Mouse (Mus musculus) granulocyte monocyte progenitor cell, adult 5-6 weeks (primary cell): ENCODE measurements around the gene Gm21497. TPM values are rescaled to one million over a fixed set of nuclear protein-coding genes. Genes with fewer than 3 reads are reported as not detected.
"Not testable (repeated sequence)": the region's sequence is repeated elsewhere in the genome, so short reads cannot be mapped to it uniquely, and the experiment has no call there.

Experiments
- ATAC-seq: replicated peaks from 2 replicates; pipeline ENCODE4 v1.8.0; 2016; ENCODE audit warnings: mild to moderate bottlenecking, moderate TSS enrichment, inconsistent platforms; ENCODE audit not compliant: poor library complexity, severe bottlenecking
- total RNA-seq, 2 experiments: library from RNA; stranded (forward) in 1 of 2; stranded (reverse) in 1 of 2; fragments of 200-712, 200-1000 nt in 1 of 2; fragments of >200 nt in 1 of 2; fragmentation: Nextera tagmentation in 1 of 2; gene quantifications; 2 replicates each; pipeline ENCODE4 v1.2.3; 2014 to 2017

The Gm21497 gene
- total RNA-seq (2014; fragmentation: Nextera tagmentation) (not detected in 2 replicates), total RNA-seq (2017) (not detected in 2 replicates)

GRCm38 (mm10) chrY:61646446-61646845 lies at the start of gene Gm21497:
TSS of gene Gm21497 (plus strand) at chrY:61646746.
- not testable (repeated sequence) for ATAC-seq
